Mouse (Mus musculus) gastrocnemius, postnatal 36 days (tissue): ENCODE results near the gene Tmem120a. TPM values are rescaled to one million over a fixed set of nuclear protein-coding genes. Genes with fewer than 3 reads are reported as not detected.

ENCODE experiments used
- DNase-seq, 2 experiments: peaks; one replicate each; pipeline ENCODE4 v3.0.0; 2022
- intact Hi-C: fragments of 180-260 bp; cut with DNase I; formaldehyde crosslinking; loops from one replicate; pipeline ENCODE4 v1.15.1; 2025
- microRNA-seq, 2 experiments: library from miRNA; unstranded; fragments of <30 nt; microRNA quantifications; one replicate each; pipeline ENCODE4 v1.2.0; 2021
- total RNA-seq, 2 experiments: library from RNA; stranded (reverse); gene quantifications; 2 replicates each; pipeline ENCODE4 v1.2.3; 2021

Tmem120a gene
- total RNA-seq, 2 experiments from 2014 or later, result 4.3 to 7.8 TPM

- DNase-seq, result no peak
- intact Hi-C loops, result no loop called here
Measured at GRCm38 (mm10) chr5:135712803-135713202, 31.4 kb downstream of the Tmem120a start.

GRCm38 (mm10) chr5:135711582-135712355 is 32.5 kb downstream of the Tmem120a start:
- DNase-seq, result no peak
- intact Hi-C loops, result no loop called here

- intact Hi-C loops, result no loop called here
Measured at GRCm38 (mm10) chr5:135710599-135711214, 33.5 kb downstream of the Tmem120a start.

GRCm38 (mm10) chr5:135709716-135710115 is 34.5 kb downstream of the Tmem120a start:
- intact Hi-C loops, result no loop called here

More at GRCm38 (mm10) chr5:135710599-135711214, 33.5 kb downstream of the Tmem120a start:
- DNase-seq, result no peak

GRCm38 (mm10) chr5:135707855-135708254 is 36.4 kb downstream of the Tmem120a start:
- DNase-seq, result no peak
- intact Hi-C loops, result no loop called here

More at GRCm38 (mm10) chr5:135709716-135710115, 34.5 kb downstream of the Tmem120a start:
- no peak for DNase-seq

GRCm38 (mm10) chr5:135707039-135707438 is 37.2 kb downstream of the Tmem120a start:
- intact Hi-C loops, result no loop called here

GRCm38 (mm10) chr5:135705383-135705782 is 38.9 kb downstream of the Tmem120a start:
- intact Hi-C loops, result no loop called here
- no peak for DNase-seq

More at GRCm38 (mm10) chr5:135707039-135707438, 37.2 kb downstream of the Tmem120a start:
- DNase-seq, result no peak

GRCm38 (mm10) chr5:135703431-135703830 is 40.8 kb downstream of the Tmem120a start:
- no peak for DNase-seq
- intact Hi-C loops, result no loop called here

- intact Hi-C loops, result no loop called here
- DNase-seq, result no peak
Measured at GRCm38 (mm10) chr5:135702682-135703192, 41.5 kb downstream of the Tmem120a start.

- DNase-seq, result no peak
- intact Hi-C loops, result no loop called here
Measured at GRCm38 (mm10) chr5:135702190-135702589, 42.1 kb downstream of the Tmem120a start.

- intact Hi-C loops, result no loop called here
Measured at GRCm38 (mm10) chr5:135701601-135702000, 42.6 kb downstream of the Tmem120a start.

GRCm38 (mm10) chr5:135697711-135698111 is 46.5 kb downstream of the Tmem120a start:
- intact Hi-C loops, result no loop called here
- DNase-seq, result no peak

More at GRCm38 (mm10) chr5:135701601-135702000, 42.6 kb downstream of the Tmem120a start:
- DNase-seq, result no peak

GRCm38 (mm10) chr5:135695277-135695721 is 48.9 kb downstream of the Tmem120a start:
- intact Hi-C loops, result no loop called here

GRCm38 (mm10) chr5:135693281-135693853 is 50.9 kb downstream of the Tmem120a start:
- intact Hi-C loops, result no loop called here
- no peak for DNase-seq

More at GRCm38 (mm10) chr5:135695277-135695721, 48.9 kb downstream of the Tmem120a start:
- DNase-seq, result no peak

GRCm38 (mm10) chr5:135691266-135691665 is 53.0 kb downstream of the Tmem120a start:
- intact Hi-C loops, result no loop called here
- DNase-seq, result no peak

GRCm38 (mm10) chr5:135690401-135690800 is 53.8 kb downstream of the Tmem120a start:
- intact Hi-C loops, result no loop called here
- no peak for DNase-seq

Small RNA genes lying within 50 kb of the gene (microRNA-seq; reads per million reads assigned to microRNA genes)
- 0 to 0.36 reads per million in 2 experiments for gene Mir7034

Other genes with a start within 250 kb of the Tmem120a start
- gene Hip1, start 199.3 kb downstream of the Tmem120a start, total RNA-seq, result 10 to 100 TPM; 23.5 to 25.4 TPM
- not detected for gene Ccl26, start 180.9 kb downstream of the Tmem120a start, total RNA-seq
- gene Ccl24, start 171.4 kb downstream of the Tmem120a start, total RNA-seq, result 1 to 10 TPM in 1 of 2 experiments, under 1 TPM in 1; 0.44 to 1.5 TPM
- gene Rhbdd2, start 111.8 kb downstream of the Tmem120a start, total RNA-seq, result 10 to 100 TPM in 1 of 2 experiments, 1 to 10 TPM in 1; 9.8 to 12.8 TPM
- gene Por, start 74.4 kb downstream of the Tmem120a start, total RNA-seq, result 10 to 100 TPM; 26.3 to 31.8 TPM
- not detected for gene Styxl1, start 33.9 kb upstream of the Tmem120a start, total RNA-seq
- 1,000 to 10,000 TPM; 1,079 to 1,088 TPM for gene Mdh2, start 34.0 kb upstream of the Tmem120a start, total RNA-seq
- not detected for gene Srrm3, start 62.4 kb upstream of the Tmem120a start, total RNA-seq
- gene Hspb1, start 143.5 kb upstream of the Tmem120a start, total RNA-seq, result 100 to 1,000 TPM; 269 to 277 TPM
- 100 to 1,000 TPM; 297 to 301 TPM for gene Ywhag, start 190.2 kb upstream of the Tmem120a start, total RNA-seq
- gene Ssc4d, start 230.1 kb upstream of the Tmem120a start, total RNA-seq, result 1 to 10 TPM in 1 of 2 experiments, under 1 TPM in 1; 0.57 to 1.1 TPM
- not detected for gene Zp3, start 235.7 kb upstream of the Tmem120a start, total RNA-seq